Mouse (Mus musculus) inflammation-experienced regulatory T-cells, adult 6 months (primary cell): ENCODE data around the gene Pin1rt1. TPM values are rescaled to one million over a fixed set of nuclear protein-coding genes. Genes with fewer than 3 reads are reported as not detected.
A peak's percentile ranks its signal among the peaks of the same experiment; 100 is the strongest.

ENCODE experiments used
- ATAC-seq: one replicate; pipeline ENCODE4 v1.8.0; 2017
- polyA plus RNA-seq, 3 experiments: library from polyadenylated mRNA; unstranded; fragments of 100-300 nt; shearing (Covaris generic); gene quantifications; one replicate each; pipeline ENCODE4 v1.2.1; 2017

Pin1rt1 gene
- polyA plus RNA-seq, 3 experiments from 2014 or later = not detected

DNA sequence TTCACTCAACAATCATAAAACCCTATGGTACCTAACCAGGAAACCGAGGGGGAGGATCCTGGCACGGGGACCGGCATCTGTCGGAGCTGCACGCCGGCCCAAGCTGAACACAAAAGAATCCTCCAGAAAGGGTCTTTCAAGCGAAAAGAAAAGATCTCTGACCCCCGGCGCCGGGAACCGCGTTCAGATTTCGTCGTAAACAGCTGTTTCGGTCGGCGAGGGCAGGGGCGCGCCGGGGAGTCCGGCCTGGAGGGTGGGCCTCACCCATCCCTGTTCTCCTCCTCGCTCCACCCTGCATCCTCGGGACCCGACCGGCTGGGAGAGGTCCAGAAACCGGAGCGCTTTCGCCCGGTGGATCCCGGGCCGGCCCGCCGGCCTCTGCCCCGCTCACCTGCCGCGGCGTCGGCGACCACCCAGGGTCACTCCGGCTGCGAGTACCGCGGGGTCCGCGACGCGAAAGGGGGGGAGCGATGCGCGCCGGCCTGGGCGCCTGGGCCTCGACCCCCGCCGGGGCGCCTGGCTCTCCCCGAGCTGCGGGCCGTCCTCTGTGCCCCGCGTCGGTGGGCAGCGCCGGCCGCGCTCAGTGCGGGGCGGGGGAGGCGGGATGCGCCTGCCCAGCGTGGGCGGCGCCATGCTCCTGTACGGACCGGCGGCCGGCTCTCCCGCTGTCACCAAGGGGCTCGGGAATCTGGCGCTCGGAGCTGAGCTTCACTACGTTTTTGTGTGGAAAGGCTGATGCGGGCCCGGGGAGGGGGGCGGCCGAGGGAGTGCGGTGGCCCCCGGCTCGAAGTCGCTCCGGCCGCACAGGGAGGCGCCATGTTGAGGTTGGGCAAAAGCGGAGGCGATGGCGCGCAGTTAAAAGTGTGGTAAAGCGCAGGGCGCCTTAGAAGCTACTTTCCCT is 4.3 kb downstream of the Pin1rt1 start, which contains the start of gene Tcp11l1:
Gene Tcp11l1 (minus strand): TSS at position 585 of the 901 bp plus-strand sequence.
- peak; percentile 32 for ATAC-seq

DNA sequence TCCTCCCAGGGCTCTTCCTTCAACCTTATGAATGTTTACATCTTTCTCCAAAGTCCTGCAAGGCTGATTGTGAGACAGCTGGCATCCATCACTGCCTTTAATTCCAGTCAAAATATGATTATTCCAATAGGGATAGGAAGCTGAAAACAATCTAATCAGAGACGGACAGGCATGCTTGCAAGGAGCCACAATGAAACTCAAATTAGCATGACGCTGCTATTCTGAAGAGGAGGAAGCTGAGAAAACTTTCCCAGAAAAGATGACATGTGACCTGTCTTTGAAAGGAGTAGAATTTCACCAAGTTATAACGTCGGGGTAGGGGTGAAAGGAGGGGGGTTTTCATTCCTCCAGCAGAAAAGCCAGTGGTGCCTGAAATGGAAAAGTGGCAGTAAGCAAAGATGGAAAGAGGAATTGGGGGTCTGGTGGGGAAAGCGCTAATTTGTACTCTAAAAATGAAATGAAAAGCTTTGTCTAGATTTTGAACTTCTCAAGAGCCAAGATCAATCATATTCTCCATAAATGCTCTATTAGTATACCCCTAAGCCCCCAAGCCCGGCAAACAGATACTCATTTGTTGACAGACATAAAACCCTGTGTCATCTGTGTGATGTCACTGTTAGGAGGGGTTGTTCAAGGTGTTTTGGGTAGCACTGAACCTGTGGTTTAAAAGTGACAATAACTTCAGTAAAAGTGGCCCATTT is 5.4 kb downstream of the Pin1rt1 start:
- no peak for ATAC-seq

DNA sequence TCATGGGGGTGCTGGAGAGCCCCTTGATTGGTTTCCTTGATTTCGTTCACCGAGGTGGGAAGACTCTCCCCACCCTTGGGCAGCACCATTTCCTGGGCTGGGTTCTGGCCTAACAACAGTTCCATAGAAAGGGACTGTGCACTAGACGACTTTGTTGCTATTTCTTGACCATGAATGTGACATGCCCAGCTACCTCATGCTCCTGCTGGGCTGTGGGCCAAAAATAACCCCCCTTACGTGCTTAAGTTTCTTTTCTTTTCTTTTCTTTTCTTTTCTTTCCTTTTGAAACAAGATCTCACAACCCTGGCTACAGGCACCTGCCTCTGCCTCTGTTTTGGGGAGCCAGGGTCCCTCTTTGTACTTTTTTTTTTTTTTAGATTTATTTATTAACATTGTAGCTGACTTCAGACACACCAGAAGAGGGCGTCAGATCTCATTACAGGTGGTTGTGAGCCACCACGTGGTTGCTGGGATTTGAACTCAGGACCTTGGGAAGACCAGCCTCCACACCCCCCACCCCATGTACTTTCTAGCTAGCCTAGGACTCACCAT is 6.3 kb downstream of the Pin1rt1 start:
- ATAC-seq = no peak

DNA sequence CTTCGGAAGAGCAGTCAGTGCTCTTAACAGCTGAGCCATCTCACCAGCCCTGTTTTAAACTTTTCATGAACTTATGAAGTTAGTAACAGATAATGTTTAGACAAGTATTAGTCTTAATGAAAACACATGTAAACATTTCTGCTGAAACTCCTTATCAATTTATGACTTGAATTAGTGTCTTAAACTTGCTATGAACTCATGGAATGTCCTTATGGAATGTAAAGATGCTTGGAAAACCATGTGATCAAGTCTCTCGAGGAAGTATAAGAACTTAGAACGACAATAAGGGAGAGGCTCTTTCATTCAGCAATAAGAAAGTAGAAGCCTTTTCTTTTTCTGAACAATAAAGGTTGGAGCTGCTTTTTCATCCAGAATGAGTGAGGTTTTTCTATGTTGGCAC is 11.8 kb downstream of the Pin1rt1 start:
- ATAC-seq = no peak

DNA sequence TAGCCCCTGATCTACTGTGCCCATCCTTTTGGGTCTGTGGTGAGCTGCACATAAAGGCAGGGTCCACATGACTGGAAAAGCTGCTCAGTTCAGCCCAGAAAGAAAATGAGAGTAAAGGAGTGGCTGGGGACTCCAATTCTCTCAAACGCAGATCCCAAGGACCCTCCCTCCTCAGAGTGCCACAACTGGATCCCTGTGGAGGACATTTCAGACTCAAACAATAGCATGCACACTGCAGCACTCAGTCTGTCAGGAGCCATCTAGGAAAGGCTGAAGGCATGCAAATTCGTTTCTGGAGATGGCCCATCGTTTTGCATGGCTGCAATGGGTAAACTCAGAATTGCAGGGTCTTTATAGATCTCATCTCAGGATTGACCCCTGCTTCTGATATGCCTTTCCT is 13.0 kb downstream of the Pin1rt1 start:
- ATAC-seq = no peak

DNA sequence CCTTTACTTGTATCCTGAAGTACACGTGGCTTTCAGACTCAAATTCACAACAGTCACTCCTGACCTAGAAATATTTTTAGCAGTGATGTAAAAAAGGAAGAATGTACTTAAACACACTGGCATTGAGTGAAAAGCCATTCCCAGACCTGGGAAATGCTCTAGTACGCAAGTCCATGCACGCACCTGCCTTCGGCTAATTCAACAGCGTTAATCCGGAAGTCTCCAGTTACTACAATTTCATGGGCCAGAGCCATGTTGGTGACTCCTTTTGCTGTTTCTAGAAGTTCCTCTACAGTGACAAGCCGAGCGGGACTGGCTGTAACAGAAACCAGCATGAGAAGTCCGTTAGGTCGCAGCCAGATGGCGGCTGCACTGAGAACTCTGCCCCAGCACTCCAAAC is 16.5 kb downstream of the Pin1rt1 start:
- ATAC-seq = no peak

DNA sequence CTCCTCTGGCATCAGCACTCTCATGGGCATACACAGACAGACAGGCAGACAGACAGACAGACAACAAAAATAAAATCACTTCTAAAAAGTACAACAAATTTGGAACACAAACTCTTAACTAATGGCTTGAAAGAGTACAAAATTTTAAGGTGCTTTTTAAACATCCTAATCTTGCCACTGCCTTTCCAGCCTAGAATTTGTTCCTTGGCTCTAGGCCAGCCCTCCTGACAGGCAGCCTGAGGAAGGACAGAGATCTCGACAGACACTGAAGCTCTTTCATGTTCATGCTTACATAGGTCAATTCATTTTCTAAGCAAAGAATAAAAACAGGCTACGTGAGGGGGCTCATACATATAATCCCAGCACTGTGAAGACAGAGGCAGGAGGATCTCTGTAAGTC is 23.6 kb downstream of the Pin1rt1 start:
- no peak for ATAC-seq

DNA sequence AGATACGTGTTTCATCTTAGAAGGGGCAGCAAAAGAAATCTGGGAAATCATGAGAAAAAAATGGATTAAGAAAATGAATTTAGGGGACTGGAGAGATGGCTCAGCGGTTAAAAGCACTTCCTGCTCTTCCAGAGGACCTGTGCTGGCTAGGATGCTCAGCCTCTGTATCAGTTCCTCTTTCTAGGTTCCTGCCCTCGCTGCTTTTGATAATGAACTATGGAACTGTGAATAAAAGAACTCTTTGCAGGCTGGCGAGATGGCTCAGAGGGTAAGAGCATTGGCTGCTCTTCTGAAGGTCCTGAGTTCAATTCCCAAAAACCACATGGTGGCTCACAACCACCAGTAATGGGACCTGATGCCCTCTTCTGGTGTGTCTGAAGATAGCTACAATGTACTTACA is 25.5 kb downstream of the Pin1rt1 start:
- ATAC-seq = no peak

DNA sequence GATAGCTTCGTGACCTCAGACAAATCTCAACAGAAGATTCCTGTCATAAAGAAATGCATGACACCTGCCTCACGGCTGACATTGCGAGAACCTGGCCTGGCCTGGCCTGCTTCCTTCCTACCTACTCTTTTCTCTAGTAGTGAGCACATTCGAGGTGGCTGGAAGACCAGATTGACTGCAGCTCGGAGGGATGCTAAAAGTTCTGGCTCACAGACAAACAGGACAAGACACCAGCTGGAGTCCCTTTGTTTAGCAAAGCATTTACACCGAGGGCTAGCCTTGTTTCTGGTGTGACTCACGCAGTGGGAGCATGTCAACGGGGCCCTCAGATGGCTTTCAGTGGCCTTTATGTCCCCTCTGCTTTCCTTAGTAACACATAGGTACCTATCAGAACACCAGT is 27.5 kb downstream of the Pin1rt1 start:
- no peak for ATAC-seq

DNA sequence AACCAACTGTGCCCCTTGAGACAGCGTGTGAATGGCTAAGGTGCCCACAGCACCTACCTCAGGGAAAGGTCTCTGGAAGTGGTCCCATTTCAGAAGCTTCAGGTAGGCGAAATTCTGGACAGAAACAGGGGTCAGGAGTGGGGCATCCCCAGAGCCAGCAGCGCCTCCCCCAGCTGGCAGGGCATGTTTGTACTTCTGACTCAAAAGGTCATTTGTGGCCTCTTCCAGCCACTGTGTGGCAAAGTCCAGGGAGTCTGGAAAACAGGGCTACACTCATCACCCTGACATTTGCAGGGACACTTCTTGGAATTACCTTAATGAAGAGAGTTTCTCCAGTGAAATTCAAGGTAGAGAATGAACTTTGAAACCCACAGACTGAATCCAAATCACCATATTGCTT is 27.9 kb downstream of the Pin1rt1 start:
- ATAC-seq = no peak

DNA sequence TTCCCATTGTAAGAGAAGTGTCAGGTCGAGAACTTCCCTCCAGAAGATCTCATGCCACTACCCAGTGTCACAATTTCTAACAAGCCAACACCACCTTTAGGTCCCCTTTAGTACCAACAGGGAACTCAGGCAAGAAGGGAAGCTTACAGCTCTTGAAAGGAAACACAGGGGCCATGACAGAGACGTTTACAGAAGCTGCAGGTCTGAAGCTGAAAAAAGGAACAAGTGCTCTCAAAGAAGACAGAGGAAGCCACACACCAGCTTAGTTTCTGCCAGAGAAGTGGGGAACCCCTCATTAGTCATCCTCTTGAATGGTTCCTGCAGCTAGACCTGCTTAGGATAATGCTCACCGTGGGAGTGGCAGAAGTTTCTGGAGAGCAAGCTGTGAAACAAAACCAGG is 28.9 kb downstream of the Pin1rt1 start:
- ATAC-seq = no peak

DNA sequence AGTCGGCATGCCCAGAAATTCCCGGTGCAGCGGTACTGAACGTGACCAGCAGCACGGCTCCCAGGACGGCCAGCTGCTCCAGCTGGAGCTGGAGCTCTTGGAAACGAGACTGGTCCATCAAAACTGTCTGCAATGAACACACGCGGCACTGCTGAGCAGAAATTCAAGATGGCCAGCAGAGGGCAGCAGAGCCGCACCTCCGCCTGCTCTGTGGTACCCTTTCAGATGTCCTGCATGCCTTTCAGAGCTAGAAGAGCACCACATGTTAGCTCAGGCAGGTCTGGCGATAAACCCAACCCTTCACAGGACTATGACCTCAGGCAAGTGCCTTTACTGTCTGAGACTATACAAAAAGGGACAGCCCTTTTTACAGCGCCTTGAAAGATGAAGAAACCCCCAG is 30.8 kb downstream of the Pin1rt1 start:
- ATAC-seq = no peak

DNA sequence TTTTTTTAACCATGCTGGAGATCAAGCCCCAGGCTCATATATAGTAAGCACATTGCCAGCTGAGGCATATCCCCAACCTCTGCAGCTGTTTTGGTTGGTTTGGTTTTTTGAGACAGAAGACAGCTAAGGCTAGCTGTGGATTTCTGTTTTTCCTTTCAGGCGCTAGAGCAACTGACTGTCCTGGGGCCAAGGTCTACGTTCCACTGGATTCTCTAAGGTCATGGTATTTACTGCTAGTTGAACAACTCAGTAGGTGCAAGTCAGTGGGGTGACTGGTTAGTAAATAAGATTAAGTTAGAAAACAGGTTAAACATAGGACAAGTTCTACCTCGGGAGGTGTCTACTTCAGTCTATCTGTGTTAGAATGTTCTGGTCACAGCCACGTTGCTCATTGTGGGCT is 31.4 kb downstream of the Pin1rt1 start:
- ATAC-seq = no peak

DNA sequence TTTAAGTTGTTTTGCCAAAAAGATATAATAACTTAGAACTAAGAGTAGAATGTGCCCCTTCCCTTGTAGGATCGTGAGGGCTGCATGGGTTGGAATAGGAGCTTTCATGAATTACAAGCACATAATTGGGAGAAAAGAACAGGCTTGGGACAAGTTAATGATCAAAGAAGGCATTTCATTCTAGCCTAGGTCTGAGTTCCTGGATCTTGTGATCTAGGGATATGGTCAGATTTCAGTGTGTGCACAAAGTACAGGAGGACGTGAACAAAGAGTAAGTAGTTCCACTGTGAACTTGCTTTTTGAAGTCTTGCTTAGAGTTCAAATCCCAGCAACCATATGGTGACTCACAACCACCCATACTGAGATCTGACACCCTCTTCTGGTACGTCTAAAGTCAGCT is 38.9 kb downstream of the Pin1rt1 start:
- no peak for ATAC-seq

DNA sequence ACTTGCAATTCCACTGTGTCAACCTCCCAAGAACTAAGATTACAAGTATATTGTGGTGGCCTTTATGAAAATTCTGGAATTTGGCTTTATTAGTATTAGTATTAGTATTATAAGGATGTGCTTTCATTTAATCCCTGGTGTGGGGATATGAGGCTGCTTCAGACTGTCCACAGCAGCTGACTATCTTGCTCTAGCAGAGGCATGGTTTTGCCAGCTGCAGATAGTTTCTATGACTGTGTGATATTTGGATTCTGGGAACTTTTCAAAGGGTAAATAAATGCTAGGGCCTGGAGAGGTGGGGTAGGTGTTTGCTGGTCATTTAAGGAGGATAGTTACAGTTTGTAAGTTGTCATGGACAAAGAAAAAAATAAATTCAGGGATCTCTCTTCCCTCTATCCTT is 44.5 kb downstream of the Pin1rt1 start:
- ATAC-seq = no peak

DNA sequence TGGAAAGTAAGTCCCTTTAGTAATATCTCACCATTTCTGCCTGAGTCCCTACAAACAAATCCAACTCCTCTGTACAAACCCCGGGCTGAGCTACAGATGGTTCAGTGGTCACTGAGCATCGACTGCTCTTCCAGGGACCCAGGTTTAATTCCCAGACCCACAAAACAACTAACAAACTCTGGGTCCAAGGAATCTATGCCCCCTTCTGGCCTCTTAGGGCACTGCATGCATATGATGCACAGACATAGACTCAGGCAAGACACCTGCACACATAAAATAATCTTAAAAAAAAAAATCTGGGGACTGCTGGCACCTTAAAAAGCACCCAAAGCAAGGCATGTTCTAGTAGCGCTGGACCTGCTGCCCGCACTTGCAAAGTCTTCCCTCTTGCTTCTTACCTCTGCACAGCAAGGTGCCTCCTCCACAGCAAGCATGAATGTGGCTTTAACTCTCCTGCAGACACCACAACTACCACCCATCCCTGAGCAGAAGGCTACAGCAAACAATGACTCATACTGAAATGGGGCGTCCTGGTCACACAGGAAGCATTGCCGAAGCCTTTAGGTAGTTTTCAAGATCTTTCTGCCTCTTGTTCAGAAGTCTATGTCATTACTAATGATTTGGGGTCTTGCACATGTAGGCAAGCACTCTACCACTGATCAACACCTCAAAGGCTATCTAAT is 46.9 kb downstream of the Pin1rt1 start:
- ATAC-seq = no peak

Other genes starting within 250 kb of the Pin1rt1 start
- 10 to 100 TPM; 11.2 to 16.3 (median 12.5) TPM for gene Hipk3, start 221.9 kb downstream of the Pin1rt1 start, polyA plus RNA-seq
- 10 to 100 TPM; 64.5 to 85.7 (median 78.2) TPM for gene Cstf3, start 125.9 kb downstream of the Pin1rt1 start, polyA plus RNA-seq
- under 1 TPM in 2 of 3 experiments, not detected in 1; 0.13 to 0.82 TPM for gene Tcp11l1, start 4.2 kb downstream of the Pin1rt1 start, polyA plus RNA-seq
- not detected for gene Depdc7, start 26.5 kb upstream of the Pin1rt1 start, polyA plus RNA-seq
- gene Qser1, start 100.4 kb upstream of the Pin1rt1 start, polyA plus RNA-seq = 1 to 10 TPM in 2 of 3 experiments, not detected in 1; 1.5 to 1.8 TPM
- 1 to 10 TPM in 1 of 3 experiments, under 1 TPM in 2; 0.18 to 1.6 (median 0.46) TPM for gene Prrg4, start 133.5 kb upstream of the Pin1rt1 start, polyA plus RNA-seq
- gene Ccdc73, start 151.4 kb upstream of the Pin1rt1 start, polyA plus RNA-seq = 1 to 10 TPM; 2.8 to 7.2 (median 3.0) TPM